Comparison of ENCODE assay signal across 8 mouse cellular contexts in the genomic region with DNA sequence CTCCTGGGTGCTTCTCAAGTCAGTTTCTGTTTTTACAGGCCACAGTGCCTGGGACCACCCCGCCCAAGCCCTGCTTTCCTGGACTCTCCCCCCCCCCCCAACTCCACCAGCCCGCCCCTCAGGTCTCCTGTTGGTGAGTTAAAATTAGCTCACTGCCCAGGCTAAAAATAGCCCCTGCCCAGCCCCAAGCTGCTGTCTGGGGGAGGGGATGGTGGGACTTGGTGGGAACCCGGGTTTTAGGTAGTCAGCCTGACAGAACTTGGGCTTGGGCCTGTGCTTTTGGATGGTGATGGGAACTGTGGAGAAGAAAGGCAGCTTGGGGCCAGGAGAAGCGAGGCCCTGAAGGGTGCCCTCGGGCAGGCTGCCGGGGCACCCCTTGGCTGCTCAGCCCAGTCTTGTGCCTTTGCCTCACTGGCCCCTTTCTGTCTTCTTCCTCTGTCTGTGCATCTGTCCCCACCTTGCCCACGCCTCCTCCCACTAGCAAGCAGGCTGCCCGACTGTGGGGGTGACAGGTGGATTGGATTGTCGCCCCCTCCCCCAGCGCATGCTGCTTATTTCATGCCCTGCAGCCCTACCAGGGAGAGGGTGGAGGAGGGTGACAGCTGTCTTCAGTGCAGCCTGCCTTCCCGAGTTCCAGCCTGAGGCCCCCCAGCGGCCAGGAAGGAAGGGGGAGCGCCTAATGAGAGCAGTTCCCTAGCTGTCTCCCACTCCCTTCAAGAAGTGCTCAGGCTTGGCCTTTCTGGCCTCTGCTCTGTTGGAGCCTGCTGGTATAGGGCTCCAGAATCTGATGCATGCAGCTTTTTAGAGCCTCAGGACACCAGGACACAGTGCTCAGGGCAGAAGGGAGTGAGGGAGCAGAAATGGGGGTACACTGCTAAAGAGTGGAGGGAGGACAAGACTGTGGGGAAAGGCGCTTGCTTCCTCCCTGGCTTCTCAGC. TPM values are rescaled to one million over a fixed set of nuclear protein-coding genes. Genes with fewer than 3 reads are reported as not detected.
DNase-seq lines count a peak whose midpoint lies in the region; ATAC-seq lines count a peak whose summit lies in the region.

No protein-coding gene starts in this region.

- H3K36me3 ChIP-seq in intestine, embryonic 16.5 days (ENCODE audit: control insufficient read depth, insufficient read depth, low read length) = no peaks in the 10 kb centered on the region; the same call in 1 of the 2 replicates
- peaks cover 21% of the 10 kb centered on the region for H3K36me3 ChIP-seq in liver, embryonic 12.5 days

- peak overlapping the region; percentile 60 for H3K9ac ChIP-seq in intestine, embryonic 16.5 days (ENCODE audit: low read depth, low read length)
- H3K9ac ChIP-seq in liver, embryonic 12.5 days = peak overlapping the region; percentile 57

- peak overlapping the region; percentile 2 for H3K4me2 ChIP-seq in intestine, embryonic 16.5 days (ENCODE audit: low read depth, low read length)
- peak overlapping the region; percentile 40 for H3K4me2 ChIP-seq in liver, embryonic 12.5 days

- DNase-seq in adrenal gland, postnatal 25 days = peak; percentile 33
- DNase-seq in adrenal gland, postnatal 10 days = no peak
- peak; percentile 72 for DNase-seq in cerebellum, adult 9-10 months
- DNase-seq in gastrocnemius, adult 18-20 months (ENCODE audit: low spot score) = peak; percentile 75
- peak; percentile 62 for DNase-seq in retina, embryonic 14.5 days (ENCODE audit: low spot score)
- DNase-seq in ovary, postnatal 10 days (ENCODE audit: low spot score) = no peak

- H3K9me3 ChIP-seq in intestine, embryonic 16.5 days (ENCODE audit: control insufficient read depth, low read length) = no peaks in the 10 kb centered on the region
- H3K9me3 ChIP-seq in liver, embryonic 12.5 days (replicated peaks) = no peaks in the 10 kb centered on the region

- peaks cover 62% of the 10 kb centered on the region for H3K4me1 ChIP-seq in intestine, embryonic 16.5 days (ENCODE audit: control insufficient read depth, insufficient read depth, low read length)
- H3K4me1 ChIP-seq in liver, embryonic 12.5 days = peaks cover 85% of the 10 kb centered on the region

- 30% methylated on average over 14 of the region's 14 CpGs for WGBS in intestine, embryonic 16.5 days
- WGBS in liver, embryonic 12.5 days (ENCODE audit: insufficient replicate concordance) = 31% methylated on average over 14 of the region's 14 CpGs

- H3K27ac ChIP-seq in intestine, embryonic 16.5 days (ENCODE audit: low read length) = peak overlapping the region; percentile 45
- H3K27ac ChIP-seq in liver, embryonic 12.5 days = peak overlapping the region; percentile 42

- no peak overlapping the region for H3K4me3 ChIP-seq in intestine, embryonic 16.5 days (ENCODE audit: low read length)
- no peak overlapping the region for H3K4me3 ChIP-seq in liver, embryonic 12.5 days

- H3K27me3 ChIP-seq in intestine, embryonic 16.5 days (replicated peaks; ENCODE audit: control insufficient read depth, insufficient read depth, low read length) = no peaks in the 10 kb centered on the region
- no peaks in the 10 kb centered on the region for H3K27me3 ChIP-seq in liver, embryonic 12.5 days (replicated peaks)

- 0 out of 2 replicates have a peak, but pooled peaks have one; percentile 15 for ATAC-seq in intestine, embryonic 16.5 days
- ATAC-seq in liver, embryonic 12.5 days = no peak

RNA-seq across cellular contexts. Expression of a gene that starts 8.2 kb away (rescaled TPM):
- 104 TPM in 2 replicates for total RNA-seq in adrenal gland, postnatal 25 days (2021)
- 10 to 100 TPM; 85.7 to 86.6 TPM for total RNA-seq in adrenal gland, postnatal 10 days (2021)
- total RNA-seq in gastrocnemius, adult 18-20 months (2021) = 100 to 1,000 TPM; 174 to 196 TPM
- 13.7 and 23.2 TPM in 2 replicates for polyA plus RNA-seq in intestine, embryonic 16.5 days (2015; fragmentation: Nextera tagmentation; extraction: Ambion mirVana)
- polyA plus RNA-seq in liver, embryonic 12.5 days (2016; fragmentation: Nextera tagmentation; extraction: Ambion mirVana) = 12.1 and 13.6 TPM in 2 replicates

Comparison
In these comparisons a context has a peak if more than half of its experiments do, and no peak if none do; other contexts are left out.
1. DNase-seq: peak in adrenal gland, postnatal 25 days (single experiment), cerebellum, adult 9-10 months (single experiment), gastrocnemius, adult 18-20 months (single experiment) and retina, embryonic 14.5 days (single experiment); none in adrenal gland, postnatal 10 days (single experiment) and ovary, postnatal 10 days (single experiment).